Mouse (Mus musculus): ENCODE measurements around the gene R3hdm2. TPM values are rescaled to one million over a fixed set of nuclear protein-coding genes. Genes with fewer than 3 reads are reported as not detected.
A peak's percentile ranks its signal among the peaks of the same experiment; 100 is the strongest.

The R3hdm2 gene
- polyA plus RNA-seq, 1 experiment: 135 TPM

DNA sequence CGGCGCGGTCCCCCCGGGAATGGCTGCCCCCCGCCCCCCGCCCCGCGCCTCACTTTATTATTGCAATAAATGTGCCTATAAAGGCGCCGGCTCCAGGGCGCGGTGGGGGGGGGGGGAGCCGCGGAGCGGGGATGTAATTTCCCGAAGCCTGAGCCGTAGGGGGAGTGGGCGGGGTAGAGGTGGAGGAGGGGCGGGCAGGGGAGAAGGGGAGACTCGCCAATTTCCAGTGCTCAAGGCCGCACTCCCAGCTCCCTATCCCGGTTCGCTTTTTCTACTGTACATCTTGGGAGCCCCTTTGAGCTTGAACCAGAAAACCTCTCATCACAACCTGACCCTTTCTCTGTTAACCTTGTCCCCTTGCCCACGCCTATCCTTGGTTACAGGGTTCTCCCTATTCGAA is 150.8 kb downstream of the R3hdm2 start:
- WGBS: 7% methylated on average over 19 of the region's 25 CpGs
- Histone ChIP-seq H3K4me1 (replicated peaks; ENCODE audit: control insufficient read depth, insufficient read depth, low read length) (peaks cover 18% of the 10 kb centered on the region), H3K4me3 (ENCODE audit: control insufficient read depth, insufficient read depth, low read length) (no peak overlapping the region), H3K36me3 (ENCODE audit: control insufficient read depth, insufficient read depth, low read length) (no peaks in the 10 kb centered on the region), H3K27me3 (ENCODE audit: control insufficient read depth, insufficient read depth, low read length) (peaks cover 60% of the 10 kb centered on the region), H3K27ac (ENCODE audit: control insufficient read depth, insufficient read depth, low read length) (no peak overlapping the region)
- DNase-seq: no peak
- TF ChIP-seq POLR2A (IDR thresholded peaks at IDR 0.05; ENCODE audit: control insufficient read depth, extremely low read depth, insufficient read depth, low read length, poor library complexity): no peak
- TF ChIP-seq CTCF (IDR thresholded peaks at IDR 0.05; ENCODE audit: borderline replicate concordance, control insufficient read depth, extremely low read depth, insufficient read depth, low read length, poor library complexity): no peak

- no peaks in the 10 kb centered on the region for H3K36me3 ChIP-seq (ENCODE audit: control insufficient read depth, insufficient read depth, low read length)
- peaks cover 14% of the 10 kb centered on the region for H3K4me1 ChIP-seq (replicated peaks; ENCODE audit: control insufficient read depth, insufficient read depth, low read length)
- no peak overlapping the region for H3K27ac ChIP-seq (ENCODE audit: control insufficient read depth, insufficient read depth, low read length)
- H3K4me3 ChIP-seq (ENCODE audit: control insufficient read depth, insufficient read depth, low read length): no peak overlapping the region
- TF ChIP-seq POLR2A (IDR thresholded peaks at IDR 0.05; ENCODE audit: control insufficient read depth, extremely low read depth, insufficient read depth, low read length, poor library complexity) (no peak), CTCF (IDR thresholded peaks at IDR 0.05; ENCODE audit: borderline replicate concordance, control insufficient read depth, extremely low read depth, insufficient read depth, low read length, poor library complexity) (no peak)
- 19% methylated on average over 4 of the region's 4 CpGs for WGBS
- no peak for DNase-seq
- peaks cover 58% of the 10 kb centered on the region for H3K27me3 ChIP-seq (ENCODE audit: control insufficient read depth, insufficient read depth, low read length)
Measured at GRCm38 (mm10) chr10:127531548-127531947, 151.4 kb downstream of the R3hdm2 start.

DNA sequence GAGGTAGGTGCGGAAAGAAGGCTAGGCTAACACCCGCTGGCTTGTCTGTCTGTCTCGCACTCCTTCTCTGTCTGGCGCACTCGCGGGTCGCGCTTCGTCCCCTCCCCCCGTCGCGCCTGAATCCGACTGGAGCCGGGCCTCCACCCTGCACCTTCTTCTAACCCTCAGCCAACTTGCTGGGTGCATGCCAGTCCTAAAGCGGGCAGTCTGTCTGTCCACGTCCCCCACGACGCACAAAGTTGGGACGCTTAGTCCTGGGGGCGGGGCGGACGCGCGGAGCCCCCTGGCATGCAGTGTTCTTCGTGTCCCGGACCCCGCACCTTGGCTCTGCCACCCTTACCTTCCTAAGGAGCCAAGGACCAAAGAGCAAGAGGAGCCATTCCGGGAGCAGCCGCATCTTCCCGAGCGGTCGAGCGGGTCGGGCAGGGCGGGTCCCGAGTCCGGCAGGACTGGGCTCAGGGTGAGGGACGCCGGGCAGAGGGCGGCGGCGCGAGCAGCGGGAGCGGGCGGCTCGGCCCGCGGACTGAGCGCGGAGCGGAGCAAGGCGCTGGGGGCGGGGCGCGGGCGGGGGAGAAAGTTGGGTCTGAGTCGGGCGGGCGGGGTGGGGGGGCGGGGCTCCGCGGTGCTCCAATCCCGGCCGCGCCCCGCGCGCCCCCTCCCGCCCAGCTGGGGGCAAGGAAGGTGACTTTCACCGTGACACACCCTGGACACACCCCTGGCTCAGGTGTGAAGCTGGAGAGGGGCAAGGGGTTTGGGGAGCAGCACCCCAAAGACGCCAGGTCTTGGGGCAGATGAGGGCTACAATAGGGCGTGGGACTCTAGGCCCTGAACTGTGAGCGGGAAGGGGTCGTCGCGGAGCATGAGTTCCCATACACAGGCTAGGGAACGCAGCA is 154.2 kb downstream of the R3hdm2 start, which contains the start of gene Nxph4:
Gene Nxph4, minus strand, starts transcription at position 524 of the 893 bp plus-strand sequence.
- 2% methylated on average over 76 of the region's 78 CpGs for WGBS
- no peak within 1 kb of the TSS for H3K27ac ChIP-seq (ENCODE audit: control insufficient read depth, insufficient read depth, low read length)
- peaks cover 43% of the 10 kb centered on the region for H3K27me3 ChIP-seq (ENCODE audit: control insufficient read depth, insufficient read depth, low read length)
- TF ChIP-seq CTCF (IDR thresholded peaks at IDR 0.05; ENCODE audit: borderline replicate concordance, control insufficient read depth, extremely low read depth, insufficient read depth, low read length, poor library complexity) (no peak), POLR2A (IDR thresholded peaks at IDR 0.05; ENCODE audit: control insufficient read depth, extremely low read depth, insufficient read depth, low read length, poor library complexity) (no peak)
- peaks cover 10% of the 10 kb centered on the region for H3K4me1 ChIP-seq (replicated peaks; ENCODE audit: control insufficient read depth, insufficient read depth, low read length)
- no peak for DNase-seq
- H3K4me3 ChIP-seq (ENCODE audit: control insufficient read depth, insufficient read depth, low read length): peak within 1 kb of the TSS; percentile 22
- no peaks in the 10 kb centered on the region for H3K36me3 ChIP-seq (ENCODE audit: control insufficient read depth, insufficient read depth, low read length)

DNA sequence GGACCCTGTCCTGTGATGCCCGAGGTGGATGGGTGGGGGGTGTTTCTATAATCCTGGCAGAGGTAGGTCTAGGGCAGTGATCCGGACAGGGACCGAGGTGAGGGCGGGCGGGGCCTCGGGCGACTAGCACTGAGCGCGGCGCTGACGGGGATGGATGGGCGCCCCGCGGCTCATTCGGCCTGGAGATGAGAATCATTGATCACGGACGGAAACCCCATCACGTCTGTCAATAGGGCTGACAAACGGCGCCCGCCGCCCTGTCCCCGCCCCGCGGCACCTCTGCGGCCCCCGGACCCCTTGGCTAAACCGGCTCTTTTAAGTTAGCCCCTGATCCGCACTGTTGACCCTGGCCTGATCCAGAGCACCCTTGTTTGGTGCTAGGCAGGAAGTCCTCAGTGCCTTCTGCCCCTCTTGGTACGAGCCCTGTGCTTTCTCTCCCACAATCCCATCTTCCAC is 154.8 kb downstream of the R3hdm2 start:
- Histone ChIP-seq H3K4me1 (replicated peaks; ENCODE audit: control insufficient read depth, insufficient read depth, low read length) (peaks cover 10% of the 10 kb centered on the region), H3K27ac (ENCODE audit: control insufficient read depth, insufficient read depth, low read length) (no peak overlapping the region), H3K36me3 (ENCODE audit: control insufficient read depth, insufficient read depth, low read length) (no peaks in the 10 kb centered on the region), H3K27me3 (ENCODE audit: control insufficient read depth, insufficient read depth, low read length) (peaks cover 37% of the 10 kb centered on the region), H3K4me3 (ENCODE audit: control insufficient read depth, insufficient read depth, low read length) (no peak overlapping the region)
- TF ChIP-seq CTCF (IDR thresholded peaks at IDR 0.05; ENCODE audit: borderline replicate concordance, control insufficient read depth, extremely low read depth, insufficient read depth, low read length, poor library complexity): no peak
- no peak for TF ChIP-seq POLR2A (IDR thresholded peaks at IDR 0.05; ENCODE audit: control insufficient read depth, extremely low read depth, insufficient read depth, low read length, poor library complexity)
- DNase-seq: no peak
- 8% methylated on average over 30 of the region's 30 CpGs for WGBS

DNA sequence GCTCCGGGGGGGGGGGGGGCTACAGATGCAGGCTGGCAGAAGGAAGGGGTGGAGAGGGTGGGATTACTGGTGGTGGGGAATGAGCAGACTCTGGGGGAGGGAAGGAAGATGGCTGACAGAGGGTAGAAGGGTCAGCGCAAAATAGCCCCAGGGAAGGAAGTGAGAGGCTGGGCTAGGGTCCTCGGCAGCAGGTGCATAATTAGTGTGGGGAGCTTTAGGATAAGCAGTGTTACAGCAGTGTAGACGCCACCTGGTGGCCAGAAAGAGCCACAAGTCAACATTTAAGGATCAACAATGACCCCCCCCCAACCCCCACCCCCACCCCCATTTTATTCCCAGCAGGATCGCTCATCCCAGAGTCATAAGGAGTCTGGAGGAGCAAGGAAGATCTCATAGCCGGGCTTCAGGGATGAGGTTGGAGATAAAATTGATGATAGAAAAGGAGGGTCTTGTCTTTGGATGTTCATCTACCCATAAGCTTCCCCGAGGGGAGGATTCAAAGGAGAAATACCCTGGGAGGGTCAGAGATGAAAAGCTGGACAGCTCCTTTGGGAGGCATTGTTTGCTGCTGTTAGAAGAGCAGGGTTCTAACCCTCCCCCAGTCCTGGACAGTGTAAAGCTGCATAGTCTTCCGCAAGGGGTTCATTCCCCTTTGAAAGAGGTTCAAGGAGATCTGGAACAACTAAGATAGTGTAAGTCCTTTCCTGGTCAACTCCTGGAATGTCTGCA is 156.6 kb downstream of the R3hdm2 start:
- DNase-seq: peak; percentile 47
- no peak overlapping the region for H3K4me3 ChIP-seq (ENCODE audit: control insufficient read depth, insufficient read depth, low read length)
- H3K4me1 ChIP-seq (replicated peaks; ENCODE audit: control insufficient read depth, insufficient read depth, low read length): peaks cover 10% of the 10 kb centered on the region
- H3K36me3 ChIP-seq (ENCODE audit: control insufficient read depth, insufficient read depth, low read length): no peaks in the 10 kb centered on the region
- H3K27ac ChIP-seq (ENCODE audit: control insufficient read depth, insufficient read depth, low read length): no peak overlapping the region
- TF ChIP-seq CTCF (IDR thresholded peaks at IDR 0.05; ENCODE audit: borderline replicate concordance, control insufficient read depth, extremely low read depth, insufficient read depth, low read length, poor library complexity): no peak
- no peak for TF ChIP-seq POLR2A (IDR thresholded peaks at IDR 0.05; ENCODE audit: control insufficient read depth, extremely low read depth, insufficient read depth, low read length, poor library complexity)
- H3K27me3 ChIP-seq (ENCODE audit: control insufficient read depth, insufficient read depth, low read length): peaks cover 24% of the 10 kb centered on the region
- 17% methylated on average over 8 of the region's 8 CpGs for WGBS

GRCm38 (mm10) chr10:127537854-127538583 is 157.9 kb downstream of the R3hdm2 start:
- H3K4me3 ChIP-seq (ENCODE audit: control insufficient read depth, insufficient read depth, low read length): no peak overlapping the region
- peak; percentile 92 for TF ChIP-seq CTCF (IDR thresholded peaks at IDR 0.05; ENCODE audit: borderline replicate concordance, control insufficient read depth, extremely low read depth, insufficient read depth, low read length, poor library complexity)
- no peak for TF ChIP-seq POLR2A (IDR thresholded peaks at IDR 0.05; ENCODE audit: control insufficient read depth, extremely low read depth, insufficient read depth, low read length, poor library complexity)
- H3K4me1 ChIP-seq (replicated peaks; ENCODE audit: control insufficient read depth, insufficient read depth, low read length): peaks cover 10% of the 10 kb centered on the region
- 39% methylated on average over 7 of the region's 7 CpGs for WGBS
- peaks cover 14% of the 10 kb centered on the region for H3K27me3 ChIP-seq (ENCODE audit: control insufficient read depth, insufficient read depth, low read length)
- H3K27ac ChIP-seq (ENCODE audit: control insufficient read depth, insufficient read depth, low read length): no peak overlapping the region
- no peaks in the 10 kb centered on the region for H3K36me3 ChIP-seq (ENCODE audit: control insufficient read depth, insufficient read depth, low read length)
- peak; percentile 69 for DNase-seq

Data from thymus, adult 2 months (tissue).